Mouse (Mus musculus) stomach, postnatal 0 days (tissue): ENCODE measurements around the gene Wdr78.

Experiments used
- CTCF ChIP-seq: IDR thresholded peaks from 2 replicates; pipeline ENCODE4 v1.5.1; 2016; ENCODE audit warnings: antibody characterized with exemption, low read depth, mild to moderate bottlenecking, moderate library complexity
- EP300 ChIP-seq: optimal IDR thresholded peaks from 2 replicates; pipeline ENCODE3; 2016; ENCODE audit warnings: antibody characterized with exemption

GRCm38 (mm10) chr4:103006943-103007418, 107.4 kb downstream of the Wdr78 start:
- TF ChIP-seq EP300 (no peak), CTCF (no peak)
